Mouse (Mus musculus): ENCODE results near the gene Tmed4.
"Not testable (repeated sequence)": the region's sequence is repeated elsewhere in the genome, so short reads cannot be mapped to it uniquely, and the experiment has no call there.

The Tmed4 gene

DNA sequence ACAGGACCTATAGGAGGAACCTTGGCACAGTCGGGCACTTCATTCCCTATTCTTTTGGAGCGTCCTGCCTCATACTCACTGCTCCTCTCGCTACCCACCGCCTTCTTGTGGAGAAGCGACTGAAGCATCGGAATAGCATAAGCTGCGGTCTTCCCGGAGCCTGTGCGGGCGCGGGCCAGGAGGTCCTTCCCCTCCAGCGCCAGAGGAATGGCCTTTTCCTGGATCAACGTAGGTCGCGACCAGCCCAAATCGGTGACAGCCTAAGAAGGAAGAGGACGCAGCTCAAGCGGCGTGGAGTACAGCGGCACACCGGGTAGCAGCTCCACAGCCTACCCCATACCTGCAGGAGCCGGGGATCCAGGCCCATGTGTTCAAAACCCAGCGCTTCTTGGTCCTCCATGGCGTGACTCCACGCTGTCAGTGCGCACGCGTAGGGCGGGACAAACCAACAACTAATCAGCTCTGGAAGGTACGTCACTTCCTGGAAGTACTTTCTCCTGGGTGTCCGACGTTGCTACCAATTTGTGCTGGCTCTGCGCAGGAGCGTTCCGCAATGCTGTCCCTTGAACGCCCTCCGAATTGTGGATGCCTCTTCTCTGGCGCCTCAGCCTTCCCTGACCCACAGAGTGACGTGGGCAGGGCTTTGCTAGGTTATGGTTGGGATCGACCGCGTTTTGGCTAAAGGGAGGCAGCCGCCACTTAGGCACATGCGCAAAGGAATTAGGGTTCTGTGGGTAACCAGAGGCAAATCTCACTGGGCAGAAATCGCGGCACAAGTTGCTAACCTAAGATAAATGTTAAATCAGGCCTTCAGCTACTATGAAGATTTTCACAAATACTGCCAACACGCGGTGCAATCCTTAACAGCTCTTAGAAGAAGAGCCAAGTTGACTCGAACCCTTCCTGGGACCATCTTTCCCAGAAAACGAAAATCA lies 7.1 kb downstream of the Tmed4 start, which contains the start of gene Ddx56:
TSS of gene Ddx56 (minus strand) at position 453 of the 935 bp plus-strand sequence.
- peak; percentile 92 for DNase-seq

DNA sequence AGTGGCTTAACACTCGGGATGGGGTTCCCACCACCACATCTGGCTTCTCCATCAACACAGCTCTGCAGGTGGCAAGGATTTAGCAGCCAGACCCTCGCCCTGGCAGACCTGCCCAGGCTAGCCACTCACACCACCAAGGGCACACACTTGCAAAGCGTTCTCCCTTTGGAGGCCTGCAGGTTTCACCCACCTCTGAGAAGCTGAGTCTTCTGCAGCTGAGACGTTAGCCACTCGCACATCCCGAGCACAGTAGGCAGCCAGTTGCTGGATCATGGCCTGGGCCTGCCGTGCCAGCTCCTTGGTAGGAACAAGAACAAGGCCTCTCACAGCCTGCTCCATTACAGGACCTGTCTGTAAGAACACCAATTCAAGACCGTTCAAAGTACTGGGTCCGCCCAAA lies 8.0 kb downstream of the Tmed4 start:
- DNase-seq: no peak

DNA sequence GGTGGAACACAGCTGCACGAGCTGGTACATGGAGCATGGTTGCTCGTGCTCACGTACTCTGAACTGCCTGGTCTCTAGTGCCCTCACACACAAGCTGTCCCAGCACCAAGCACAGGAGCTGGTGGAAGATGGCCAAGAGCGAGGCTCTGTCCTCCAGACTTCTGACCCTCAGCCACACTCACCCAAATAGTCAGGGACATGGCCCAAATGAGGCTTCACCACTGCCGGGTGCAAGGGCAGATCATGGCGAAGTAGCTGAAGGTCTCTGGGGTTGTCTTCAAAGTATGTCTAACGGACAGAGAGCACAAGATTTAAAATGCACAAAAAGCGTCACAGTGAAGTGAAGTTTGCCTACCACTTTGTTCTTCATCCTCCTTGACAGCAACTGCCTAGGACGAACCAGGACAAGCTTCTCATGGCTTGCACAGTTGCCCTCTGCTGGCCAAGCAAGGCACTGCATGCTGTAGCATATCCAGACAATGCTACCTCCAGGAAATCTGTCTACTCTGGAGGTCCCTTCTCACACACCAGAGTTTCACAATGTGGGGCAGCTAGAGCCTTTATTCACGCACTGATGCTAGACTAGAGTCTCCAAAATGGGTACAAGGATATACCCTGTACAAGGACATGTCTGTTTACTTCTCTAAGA lies 13.1 kb downstream of the Tmed4 start:
- DNase-seq: peak; percentile 88

DNA sequence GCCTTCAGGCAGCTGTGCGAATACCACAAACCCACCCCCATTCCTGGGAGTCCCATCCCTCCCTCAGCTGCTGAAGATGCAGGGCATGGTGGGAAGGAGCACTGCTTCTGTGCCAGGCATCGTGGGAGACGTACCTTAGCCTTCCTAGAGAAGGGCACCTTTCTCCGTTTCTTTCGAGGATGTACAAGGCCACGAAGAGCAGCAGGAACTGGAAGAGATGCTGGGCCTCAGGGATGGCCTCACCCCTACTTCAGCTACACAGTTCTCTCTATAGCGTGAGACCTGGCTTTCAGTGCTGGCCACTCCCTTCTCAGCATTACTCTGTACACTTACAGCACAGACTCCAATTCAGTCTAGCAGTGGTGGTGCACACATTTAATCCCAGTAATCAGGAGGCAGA lies 15.3 kb downstream of the Tmed4 start:
- no peak for DNase-seq

DNA sequence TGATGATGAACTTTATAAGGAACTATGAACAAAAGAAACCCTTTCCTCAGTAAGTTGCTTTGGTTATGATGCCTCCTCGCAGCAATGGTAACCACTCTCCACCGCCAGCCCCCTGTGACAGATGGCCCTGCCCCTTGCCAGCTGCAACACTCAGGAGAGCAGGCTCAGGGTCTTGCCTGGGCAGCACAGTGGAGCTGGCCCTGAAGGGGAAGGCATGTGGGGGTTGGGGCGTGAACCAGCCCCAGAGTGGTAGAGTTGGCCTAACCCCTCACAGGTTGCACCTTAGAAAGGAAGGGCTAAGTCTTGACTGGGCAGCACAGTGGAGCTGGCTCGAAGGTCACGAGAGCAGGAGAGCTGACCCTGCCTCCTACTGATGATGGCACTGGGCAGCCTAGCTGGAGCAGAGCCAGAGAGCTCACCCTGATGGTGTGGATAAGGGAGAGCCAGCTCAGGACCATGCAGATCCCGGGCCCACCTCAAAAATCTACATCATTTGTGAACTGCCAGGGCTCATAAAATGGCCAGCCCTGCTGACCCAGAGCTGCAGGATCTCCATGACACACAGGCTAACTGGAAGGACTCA lies 18.1 kb downstream of the Tmed4 start:
- no peak for DNase-seq

DNA sequence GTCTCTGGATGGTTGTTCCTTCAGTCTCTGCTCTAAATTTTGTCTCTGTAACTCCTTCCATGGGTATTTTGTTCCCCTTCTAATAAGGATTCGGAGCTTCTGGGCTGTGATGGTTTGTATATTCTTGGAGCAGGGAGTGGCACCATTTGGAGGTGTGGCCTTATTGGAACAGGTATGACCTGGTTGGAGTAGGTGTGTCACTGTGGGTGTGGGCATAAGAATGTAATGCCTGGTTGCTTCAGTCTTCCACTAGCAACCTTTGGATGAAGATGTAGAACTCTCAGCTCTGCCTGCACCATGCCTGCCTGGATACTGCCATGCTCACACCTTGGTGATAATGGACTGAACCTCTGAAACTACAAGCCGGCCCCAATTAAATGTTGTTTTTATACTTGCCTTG lies 20.1 kb downstream of the Tmed4 start:
- not testable (repeated sequence) for DNase-seq

DNA sequence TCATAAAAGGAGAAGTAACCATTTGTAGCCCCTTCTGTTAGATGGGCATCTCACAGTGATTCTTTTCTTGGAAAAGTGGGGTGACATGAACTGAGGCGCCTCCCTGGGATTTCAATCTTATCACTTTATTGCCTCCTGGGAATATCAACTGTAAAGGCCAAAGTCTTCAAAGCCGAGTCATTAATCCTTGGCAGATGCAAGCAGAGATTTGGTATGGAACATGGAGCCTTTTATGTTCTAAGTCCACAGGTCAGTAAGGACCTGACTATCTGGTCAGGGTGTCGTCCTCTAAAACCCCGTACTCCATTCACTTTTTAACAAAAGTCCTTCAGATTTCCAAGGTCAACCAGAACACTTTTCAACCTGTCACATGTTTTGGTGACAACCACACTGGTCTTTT lies 21.8 kb downstream of the Tmed4 start:
- DNase-seq: no peak

DNA sequence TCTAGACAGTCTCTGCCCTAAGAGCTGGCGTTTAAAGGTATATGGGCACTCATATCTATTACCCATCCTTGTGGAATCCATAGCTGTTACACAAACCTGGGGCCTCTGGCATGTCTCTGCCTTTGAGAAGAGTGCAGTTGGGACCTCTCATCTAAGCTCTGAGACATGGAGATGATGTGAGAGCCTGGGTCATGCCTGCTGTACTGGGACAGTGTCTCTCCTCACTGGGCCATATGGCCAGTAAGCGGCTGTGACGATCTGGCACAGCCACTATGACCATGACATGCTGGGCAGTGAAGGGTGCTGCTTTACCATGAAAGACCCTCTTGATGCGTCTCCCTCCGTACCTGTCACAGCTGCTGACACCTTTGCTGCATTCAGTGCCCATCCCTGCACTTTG lies 22.4 kb downstream of the Tmed4 start:
- DNase-seq: no peak

DNA sequence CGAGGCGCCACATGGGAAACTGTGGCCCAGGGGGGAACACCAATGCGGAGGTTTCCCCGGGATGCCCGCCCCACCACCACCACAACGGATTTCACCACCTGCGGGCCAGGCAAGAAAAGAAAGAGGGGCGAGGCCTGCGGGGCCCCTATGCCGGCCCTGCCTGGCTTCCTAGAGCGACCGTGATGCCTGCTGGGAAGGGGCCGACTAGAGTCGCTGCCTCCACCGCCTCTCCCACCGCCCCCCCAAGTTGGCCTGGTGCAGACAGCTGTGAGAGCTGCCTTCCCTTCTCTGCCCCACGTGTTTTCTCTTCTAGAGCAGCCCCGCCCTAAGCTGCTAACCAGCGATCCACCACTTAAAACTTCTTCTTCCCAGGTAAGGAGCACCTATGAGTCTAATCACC lies 30.0 kb downstream of the Tmed4 start:
- no peak for DNase-seq

DNA sequence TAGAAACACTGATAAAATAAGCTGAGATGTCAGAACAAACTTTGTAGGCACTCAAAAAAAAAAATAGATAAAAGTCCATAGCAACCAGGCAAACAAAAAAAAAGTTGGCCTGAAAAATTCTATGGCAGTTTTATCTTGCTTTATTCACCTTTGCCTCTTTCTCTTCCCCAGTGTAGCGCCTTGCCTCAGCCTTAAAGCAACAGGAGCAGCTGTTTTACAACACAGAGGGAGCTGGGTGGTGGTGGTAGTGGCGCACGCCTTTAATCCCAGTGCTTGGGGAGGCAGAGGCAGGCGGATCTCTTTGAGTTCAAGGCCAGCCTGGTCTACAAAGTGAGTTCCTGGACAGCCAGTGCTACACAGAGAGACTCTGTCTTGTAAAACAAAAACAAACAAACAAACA lies 41.6 kb downstream of the Tmed4 start:
- no peak for DNase-seq

DNA sequence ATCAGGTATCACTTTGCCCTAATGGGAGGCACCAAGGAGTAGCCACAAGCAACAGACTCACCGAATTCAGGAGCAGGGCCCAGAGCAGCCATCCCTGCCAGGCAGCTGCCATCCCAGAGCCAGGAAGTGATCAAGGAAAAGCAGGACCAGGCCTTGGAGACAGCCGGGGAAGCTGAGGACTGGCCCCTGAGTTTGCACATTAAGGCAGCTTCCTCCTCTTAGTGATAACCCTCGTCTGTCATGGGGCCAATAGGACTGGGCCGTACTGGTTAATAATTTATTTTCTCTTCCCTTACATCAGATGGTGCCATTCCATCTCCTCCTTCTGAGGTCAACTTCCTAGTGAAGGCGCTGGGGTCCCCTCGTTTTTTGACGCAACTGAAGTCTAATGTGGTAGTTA lies 44.7 kb downstream of the Tmed4 start, which contains the start of gene Npc1l1:
TSS of gene Npc1l1 (minus strand) at position 132 of the 400 bp plus-strand sequence.
- no peak for DNase-seq

DNA sequence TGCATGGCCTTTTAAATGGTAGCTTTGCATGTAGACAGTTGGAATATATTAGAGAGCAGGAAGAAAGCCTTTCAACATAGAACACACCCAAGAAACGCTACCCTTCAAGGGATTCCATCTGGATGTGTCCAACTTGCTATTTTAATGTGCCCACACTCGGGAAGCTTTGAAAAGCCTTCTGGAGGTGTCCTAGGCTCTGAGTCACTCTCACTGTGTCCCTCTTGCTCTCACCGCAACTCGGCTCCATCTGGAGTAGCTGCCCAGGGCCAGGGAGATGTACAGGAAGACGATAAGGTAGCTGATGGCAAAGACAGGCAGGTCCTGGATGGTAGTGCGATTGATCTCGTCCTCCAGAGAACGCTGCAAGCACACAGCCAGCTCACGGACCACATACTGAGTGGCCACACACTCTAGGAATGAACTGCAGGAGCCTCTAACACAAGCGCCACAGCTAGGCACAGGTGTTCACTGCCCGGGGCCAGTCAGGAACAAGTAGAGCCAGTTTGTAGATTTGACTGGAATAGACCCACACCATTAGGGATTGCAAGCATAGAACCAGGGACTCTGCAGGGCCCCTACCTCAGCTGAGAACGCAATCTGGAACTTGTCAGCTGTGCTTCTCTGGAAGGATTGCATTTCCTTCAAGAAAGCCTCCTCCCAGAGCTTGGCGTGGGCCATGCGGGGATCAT lies 50.0 kb downstream of the Tmed4 start:
- DNase-seq: no peak

DNA sequence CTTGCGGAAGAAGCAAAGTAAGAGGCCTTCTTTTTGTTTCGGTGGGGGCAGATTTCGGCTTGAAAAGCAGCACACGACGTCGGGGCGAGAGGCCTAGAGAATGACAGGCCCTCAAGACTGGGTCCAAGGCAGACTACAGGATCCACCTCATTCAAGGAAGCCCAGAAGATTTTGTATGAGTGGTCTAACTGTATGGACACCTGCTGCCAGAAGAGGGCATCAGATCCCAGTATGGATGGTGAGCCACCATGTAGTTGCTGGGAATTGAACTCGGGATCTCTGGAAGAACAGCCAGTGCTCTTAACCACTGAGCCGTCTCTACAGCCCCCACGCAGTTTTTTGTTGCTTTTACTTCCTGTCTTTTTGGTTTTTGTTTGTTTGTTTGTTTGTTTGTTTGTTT lies 52.5 kb downstream of the Tmed4 start:
- DNase-seq: no peak

All from thymus, postnatal 4 days (tissue).